Mouse (Mus musculus) MEL (cell line): ENCODE results near the gene Slc9a7. TPM values are rescaled to one million over a fixed set of nuclear protein-coding genes. Genes with fewer than 3 reads are reported as not detected.

Experiments
- DNase-seq: peaks from one replicate; pipeline ENCODE4 v3.0.0; 2011; ENCODE audit warnings: low read depth, low spot score
- H3K27ac ChIP-seq: 2 replicates; pipeline ENCODE4 v1.5.1; 2012; ENCODE audit warnings: low read depth, mild to moderate bottlenecking, control low read depth, low read length, moderate library complexity; ENCODE audit not compliant: control insufficient read depth
- H3K27me3 ChIP-seq, 2 experiments: fragments of 150-350 bp in 1 of 2; sonication (generic) in 1 of 2; 2 replicates each; pipeline ENCODE4 v1.6.1; 2012; ENCODE audit warnings: low read length in 2 of 2, mild to moderate bottlenecking in 2 of 2, improper control_type of control experiment in 1 of 2, moderate library complexity in 1 of 2; ENCODE audit not compliant: insufficient read depth in 2 of 2, control insufficient read depth in 1 of 2
- H3K36me3 ChIP-seq, 2 experiments: 2 replicates each; pipeline ENCODE4 v1.6.1; 2012 to 2014; ENCODE audit warnings: low read length in 2 of 2, improper control_type of control experiment in 1 of 2, inconsistent platforms in 1 of 2, mild to moderate bottlenecking in 1 of 2; ENCODE audit not compliant: insufficient read depth in 2 of 2, control insufficient read depth in 1 of 2
- H3K4me1 ChIP-seq, 2 experiments: fragments of 150-350 bp in 1 of 2; sonication (generic) in 1 of 2; 2 replicates each; pipeline ENCODE4 v1.6.1; 2012; ENCODE audit warnings: low read length in 2 of 2, improper control_type of control experiment in 1 of 2, mild to moderate bottlenecking in 1 of 2; ENCODE audit not compliant: insufficient read depth in 2 of 2, control insufficient read depth in 1 of 2
- H3K4me3 ChIP-seq, 2 experiments: fragments of 150-350 bp in 1 of 2; sonication (generic) in 1 of 2; 2 replicates each; pipeline ENCODE4 v1.5.1; 2012; ENCODE audit warnings: low read depth in 2 of 2, low read length in 2 of 2, mild to moderate bottlenecking in 2 of 2, moderate library complexity in 2 of 2, control low read depth in 1 of 2, improper control_type of control experiment in 1 of 2; ENCODE audit not compliant: control insufficient read depth in 1 of 2, insufficient read depth in 1 of 2
- H3K79me2 ChIP-seq: 2 replicates; pipeline ENCODE4 v1.6.1; 2012; ENCODE audit warnings: mild to moderate bottlenecking, low read length, moderate library complexity; ENCODE audit not compliant: control insufficient read depth, poor library complexity, insufficient read depth
- H3K9ac ChIP-seq: 2 replicates; pipeline ENCODE4 v1.6.1; 2012; ENCODE audit warnings: low read depth, mild to moderate bottlenecking, control low read depth, low read length, moderate library complexity; ENCODE audit not compliant: control insufficient read depth, poor library complexity, severe bottlenecking
- H3K9me3 ChIP-seq: fragments of 150-350 bp; sonication (generic); replicated peaks from 2 replicates; pipeline ENCODE4 v1.6.1; 2012; ENCODE audit warnings: mild to moderate bottlenecking, low read length, improper control_type of control experiment, moderate library complexity; ENCODE audit not compliant: insufficient read depth
- CTCF ChIP-seq, 3 experiments: IDR thresholded peaks in 2 of 3; conservative IDR thresholded peaks in 1 of 3; 2 replicates each; pipeline ENCODE4 v1.5.1; 2011 to 2012; ENCODE audit warnings: low read length in 3 of 3, low read depth in 2 of 3, mild to moderate bottlenecking in 2 of 3, improper control_type of control experiment in 1 of 3, inconsistent platforms in 1 of 3, mixed read lengths in 1 of 3, moderate library complexity in 1 of 3; ENCODE audit not compliant: control insufficient read depth in 1 of 3, insufficient read depth in 1 of 3, poor library complexity in 1 of 3, severe bottlenecking in 1 of 3
- E2F4 ChIP-seq: IDR thresholded peaks from 2 replicates; pipeline ENCODE4 v1.6.1; 2011; ENCODE audit warnings: low read depth, low read length, improper control_type of control experiment, borderline replicate concordance
- EP300 ChIP-seq, 2 experiments: IDR thresholded peaks; 2 replicates each; pipeline ENCODE4 v1.6.1; 2011; ENCODE audit warnings: improper control_type of control experiment in 2 of 2, low read length in 2 of 2, low read depth in 1 of 2, mild to moderate bottlenecking in 1 of 2
- GATA1 ChIP-seq: IDR thresholded peaks from 2 replicates; pipeline ENCODE4 v1.6.1; 2011; ENCODE audit warnings: low read depth, low read length, improper control_type of control experiment
- HCFC1 ChIP-seq: IDR thresholded peaks from 2 replicates; pipeline ENCODE4 v1.6.1; 2012; ENCODE audit warnings: low read depth, mild to moderate bottlenecking, inconsistent platforms, low read length, improper control_type of control experiment, moderate library complexity
- JUND ChIP-seq: IDR thresholded peaks from 2 replicates; pipeline ENCODE4 v1.6.1; 2011; ENCODE audit warnings: low read depth, mild to moderate bottlenecking, improper control_type of control experiment, low read length
- MAZ ChIP-seq: IDR thresholded peaks from 2 replicates; pipeline ENCODE4 v1.6.1; 2012; ENCODE audit warnings: low read depth, mild to moderate bottlenecking, inconsistent platforms, low read length, improper control_type of control experiment
- MXI1 ChIP-seq: IDR thresholded peaks from 2 replicates; pipeline ENCODE4 v1.6.1; 2011; ENCODE audit warnings: mild to moderate bottlenecking, low read depth, low read length, improper control_type of control experiment
- MYC ChIP-seq: IDR thresholded peaks from 2 replicates; pipeline ENCODE4 v1.6.1; 2011; ENCODE audit warnings: low read depth, mild to moderate bottlenecking, low read length, improper control_type of control experiment, moderate library complexity
- NELFE ChIP-seq: IDR thresholded peaks from 2 replicates; pipeline ENCODE4 v1.6.1; 2011; ENCODE audit warnings: low read depth, low read length, improper control_type of control experiment
- NRF1 ChIP-seq: IDR thresholded peaks from 2 replicates; pipeline ENCODE4 v1.6.1; 2014; ENCODE audit warnings: low read depth, mild to moderate bottlenecking, inconsistent platforms, low read length, improper control_type of control experiment, moderate library complexity; ENCODE audit not compliant: poor library complexity, insufficient read depth, severe bottlenecking
- POLR2A ChIP-seq, 2 experiments: IDR thresholded peaks; 2 replicates each; pipeline ENCODE4 v1.6.1; 2011 to 2012; ENCODE audit warnings: low read length in 2 of 2, mild to moderate bottlenecking in 2 of 2, control low read depth in 1 of 2, improper control_type of control experiment in 1 of 2, low read depth in 1 of 2, moderate library complexity in 1 of 2; ENCODE audit not compliant: control insufficient read depth in 1 of 2, insufficient read depth in 1 of 2, poor library complexity in 1 of 2
- RAD21 ChIP-seq: IDR thresholded peaks from 2 replicates; pipeline ENCODE4 v1.6.1; 2011; ENCODE audit warnings: mild to moderate bottlenecking, low read depth, low read length, improper control_type of control experiment
- RCOR1 ChIP-seq: IDR thresholded peaks from 2 replicates; pipeline ENCODE4 v1.6.1; 2012; ENCODE audit warnings: low read depth, mild to moderate bottlenecking, inconsistent platforms, low read length, improper control_type of control experiment
- SMC3 ChIP-seq: IDR thresholded peaks from 2 replicates; pipeline ENCODE4 v1.6.1; 2011; ENCODE audit warnings: low read depth, low read length, improper control_type of control experiment
- TAL1 ChIP-seq: IDR thresholded peaks from 2 replicates; pipeline ENCODE4 v1.6.1; 2012; ENCODE audit warnings: mild to moderate bottlenecking, inconsistent platforms, low read length, moderate library complexity, mixed read lengths
- TCF12 ChIP-seq: IDR thresholded peaks from 2 replicates; pipeline ENCODE4 v1.6.1; 2014; ENCODE audit warnings: low read depth, mild to moderate bottlenecking, inconsistent platforms, low read length, improper control_type of control experiment, moderate library complexity
- UBTF ChIP-seq: IDR thresholded peaks from 2 replicates; pipeline ENCODE4 v1.6.1; 2012; ENCODE audit warnings: low read depth, mild to moderate bottlenecking, inconsistent platforms, low read length, improper control_type of control experiment, moderate library complexity, borderline replicate concordance; ENCODE audit not compliant: insufficient read depth
- USF1 ChIP-seq: IDR thresholded peaks from 2 replicates; pipeline ENCODE4 v1.6.1; 2014; ENCODE audit warnings: low read depth, mild to moderate bottlenecking, inconsistent platforms, low read length, improper control_type of control experiment, moderate library complexity
- USF2 ChIP-seq, 2 experiments: IDR thresholded peaks; 2 replicates each; pipeline ENCODE4 v1.6.1; 2011 to 2012; ENCODE audit warnings: improper control_type of control experiment in 2 of 2, low read length in 2 of 2, borderline replicate concordance in 1 of 2, inconsistent platforms in 1 of 2, low read depth in 1 of 2, mild to moderate bottlenecking in 1 of 2; ENCODE audit not compliant: insufficient read depth in 1 of 2
- ZC3H11A ChIP-seq: IDR thresholded peaks from 2 replicates; pipeline ENCODE4 v1.6.1; 2012; ENCODE audit warnings: low read depth, mild to moderate bottlenecking, inconsistent platforms, low read length, improper control_type of control experiment
- polyA plus RNA-seq, 2 experiments: library from polyadenylated mRNA; stranded (reverse) in 1 of 2; unstranded in 1 of 2; fragments of >175 nt in 1 of 2; fragments of >200 nt in 1 of 2; gene quantifications; 2 replicates each; pipeline versions ENCODE4 v1.2.1 to v1.2.4; 2012; ENCODE audit warnings: low replicate concordance in 2 of 2, low read depth in 1 of 2; ENCODE audit not compliant: insufficient read length in 2 of 2, insufficient read depth in 1 of 2, missing spikeins in 1 of 2
- total RNA-seq: library from RNA; depleted of rRNA; stranded (reverse); fragments of 300-350 nt; gene quantifications from 2 replicates; pipeline ENCODE4 v1.2.3, GENCODE M21; 2012

The Slc9a7 gene
- total and polyA plus RNA-seq, 3 experiments, result not detected

DNA sequence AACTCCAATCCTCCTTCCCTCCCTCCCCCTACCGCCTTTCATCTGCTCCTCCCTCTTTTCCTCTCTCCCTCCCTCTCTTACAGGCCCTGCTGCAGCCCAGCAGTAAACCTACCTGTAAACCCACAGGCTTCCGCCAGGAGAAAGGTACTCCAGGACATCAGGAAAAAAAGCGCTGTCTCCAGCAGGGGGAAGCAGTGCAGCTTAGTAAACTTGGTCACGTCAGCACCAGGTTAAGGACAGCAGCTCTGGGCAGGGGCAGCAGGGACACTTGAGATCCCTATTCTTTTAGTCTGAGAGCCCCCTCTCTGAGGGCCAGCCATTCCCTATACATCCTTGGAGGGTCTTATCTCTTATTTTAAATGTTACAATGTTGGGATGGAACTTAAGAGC is 129.3 kb downstream of the Slc9a7 start:
- Histone ChIP-seq H3K27me3 (no peaks in the 10 kb centered on the region), H3K36me3 (no peaks in the 10 kb centered on the region)
- no peak for TF ChIP-seq MXI1
- peak; percentile 80 for TF ChIP-seq SMC3
- peak; percentile 53 for TF ChIP-seq ZC3H11A
- TF ChIP-seq RAD21, result peak; percentile 59
- no peak for TF ChIP-seq GATA1
- no peak for TF ChIP-seq JUND
- TF ChIP-seq CTCF (IDR thresholded peaks at IDR 0.05 in 2 of 3, conservative IDR thresholded peaks at IDR 0.05 in 1 of 3; ENCODE audit: control insufficient read depth in 1 of 3, insufficient read depth in 1 of 3, low read depth in 2 of 3, low read length in 3 of 3, poor library complexity in 1 of 3, severe bottlenecking in 1 of 3), result peak; percentile 23 to 69 (median 51); a peak in 5 of 6 replicates
- TF ChIP-seq, all 39 proteins: peak for 4
- no peak overlapping the region for H3K27ac ChIP-seq
- H3K9me3 ChIP-seq, result no peaks in the 10 kb centered on the region
- peak; percentile 59 for DNase-seq
- H3K79me2 ChIP-seq, result no peaks in the 10 kb centered on the region
- no peak overlapping the region for H3K9ac ChIP-seq
- no peak overlapping the region for H3K4me3 ChIP-seq
- H3K4me1 ChIP-seq, result no peaks in the 10 kb centered on the region

- TF ChIP-seq ZC3H11A (peak; percentile 22; the same call in 1 of the 2 replicates), POLR2A (IDR thresholded peaks at IDR 0.05; ENCODE audit: control insufficient read depth in 1 of 2, insufficient read depth in 1 of 2, low read depth in 1 of 2, low read length in 2 of 2, poor library complexity in 1 of 2) (no peak), CTCF (IDR thresholded peaks at IDR 0.05 in 2 of 3, conservative IDR thresholded peaks at IDR 0.05 in 1 of 3; ENCODE audit: control insufficient read depth in 1 of 3, insufficient read depth in 1 of 3, low read depth in 2 of 3, low read length in 3 of 3, poor library complexity in 1 of 3, severe bottlenecking in 1 of 3) (peak in 2 of 3 experiments; percentile 9 to 52; a peak in 3 of 6 replicates), MAZ (no peak), UBTF (no peak), TCF12 (no peak), SMC3 (peak; percentile 65), RAD21 (peak; percentile 52)
- DNase-seq, result peak; percentile 16
Measured at GRCm38 (mm10) chrX:20161687-20162321, 129.8 kb downstream of the Slc9a7 start.

GRCm38 (mm10) chrX:20160301-20160700 is 131.3 kb downstream of the Slc9a7 start:
- no peaks in the 10 kb centered on the region for H3K9me3 ChIP-seq
- H3K9ac ChIP-seq, result no peak overlapping the region
- H3K79me2 ChIP-seq, result no peaks in the 10 kb centered on the region
- H3K27ac ChIP-seq, result no peak overlapping the region
- no peaks in the 10 kb centered on the region for H3K27me3 ChIP-seq
- no peak overlapping the region for H3K4me3 ChIP-seq
- no peaks in the 10 kb centered on the region for H3K36me3 ChIP-seq
- no peak for TF ChIP-seq NELFE
- TF ChIP-seq TCF12, result no peak
- no peak for TF ChIP-seq ZC3H11A
- no peak for TF ChIP-seq CTCF (IDR thresholded peaks at IDR 0.05 in 2 of 3, conservative IDR thresholded peaks at IDR 0.05 in 1 of 3; ENCODE audit: control insufficient read depth in 1 of 3, insufficient read depth in 1 of 3, low read depth in 2 of 3, low read length in 3 of 3, poor library complexity in 1 of 3, severe bottlenecking in 1 of 3)
- no peak for TF ChIP-seq USF2 (IDR thresholded peaks at IDR 0.05; ENCODE audit: borderline replicate concordance in 1 of 2, insufficient read depth in 1 of 2, low read depth in 1 of 2, low read length in 2 of 2)
- no peak for TF ChIP-seq TAL1
- no peak for TF ChIP-seq MYC
- no peak for TF ChIP-seq GATA1
- no peak for TF ChIP-seq USF1
- no peak for TF ChIP-seq NRF1
- TF ChIP-seq EP300 (IDR thresholded peaks at IDR 0.05; ENCODE audit: low read depth in 1 of 2, low read length in 2 of 2), result no peak
- TF ChIP-seq E2F4, result no peak
- no peak for TF ChIP-seq HCFC1
- TF ChIP-seq RCOR1, result no peak
- H3K4me1 ChIP-seq, result no peaks in the 10 kb centered on the region
- DNase-seq, result no peak

More at GRCm38 (mm10) chrX:20161687-20162321, 129.8 kb downstream of the Slc9a7 start:
- Histone ChIP-seq H3K27me3 (no peaks in the 10 kb centered on the region), H3K79me2 (no peaks in the 10 kb centered on the region), H3K9me3 (no peaks in the 10 kb centered on the region), H3K27ac (no peak overlapping the region), H3K36me3 (no peaks in the 10 kb centered on the region), H3K9ac (no peak overlapping the region), H3K4me1 (no peaks in the 10 kb centered on the region), H3K4me3 (no peak overlapping the region)
